Mouse (Mus musculus): Measurements from ENCODE around the gene Abcb4. TPM values are rescaled to one million over a fixed set of nuclear protein-coding genes. Genes with fewer than 3 reads are reported as not detected.

The Abcb4 gene
- polyA plus RNA-seq (2012): 24.8 and 28.9 TPM in 2 replicates

GRCm38 (mm10) chr5:8893300-8894103, at the start of gene Abcb4:
Gene Abcb4 (plus strand): TSS chr5:8893717.

GRCm38 (mm10) chr5:8996686-8997512, 103.4 kb downstream of the Abcb4 start, which contains the start of gene Crot:
Gene Crot (minus strand): TSS chr5:8997324.

Other genes starting within 250 kb of the Abcb4 start
- 0.05 and 0.10 TPM in 2 replicates for gene Abcb1a, start 233.6 kb upstream of the Abcb4 start, polyA plus RNA-seq (2012)
- gene Abcb1b, start 95.6 kb upstream of the Abcb4 start, polyA plus RNA-seq (2012): 4.4 and 5.0 TPM in 2 replicates
- gene Crot, start 103.6 kb downstream of the Abcb4 start, polyA plus RNA-seq (2012): 1.1 and 1.5 TPM in 2 replicates
- gene Tmem243, start 207.0 kb downstream of the Abcb4 start, polyA plus RNA-seq (2012): 11.5 and 16.5 TPM in 2 replicates

Data from megakaryocyte-erythroid progenitor cell, adult 5 weeks (primary cell).